Mouse (Mus musculus): ENCODE measurements around the gene Fam135a. TPM values are rescaled to one million over a fixed set of nuclear protein-coding genes. Genes with fewer than 3 reads are reported as not detected.

Fam135a gene
- polyA plus RNA-seq, 2 experiments: 30.3 to 50.8 TPM

- 0 out of 2 replicates have a peak, but pooled peaks cover 4% of the 10 kb centered on the region for H3K36me3 ChIP-seq (ENCODE audit: control insufficient read depth, insufficient read depth, low read length)
- 88% methylated on average over 8 of the region's 8 CpGs for WGBS
- H3K9ac ChIP-seq (ENCODE audit: low read depth, low read length, severe bottlenecking): no peak overlapping the region
- DNase-seq (ENCODE audit: low spot score): no peak
- no peaks in the 10 kb centered on the region for H3K9me3 ChIP-seq (ENCODE audit: control insufficient read depth, low read length)
- no peak overlapping the region for H3K4me3 ChIP-seq (replicated peaks; ENCODE audit: low read length)
- ATAC-seq (ENCODE audit: low FRiP score, low read depth): no peak
- no peak overlapping the region for H3K27ac ChIP-seq (replicated peaks; ENCODE audit: low read depth, low read length)
- H3K4me1 ChIP-seq (ENCODE audit: control insufficient read depth, insufficient read depth, low read length): 0 out of 2 replicates have a peak, but pooled peaks cover 4% of the 10 kb centered on the region
- H3K27me3 ChIP-seq (ENCODE audit: control insufficient read depth, insufficient read depth, low read length): no peaks in the 10 kb centered on the region
- H3K4me2 ChIP-seq (replicated peaks; ENCODE audit: low read depth, low read length, severe bottlenecking): no peak overlapping the region
- no peak for TF ChIP-seq POLR2A (IDR thresholded peaks at IDR 0.05; ENCODE audit: borderline replicate concordance, extremely low read depth, insufficient read depth, insufficient read length)
Measured at GRCm38 (mm10) chr1:24007621-24008020, 92.5 kb downstream of the Fam135a start.

GRCm38 (mm10) chr1:24005070-24005804, 94.9 kb downstream of the Fam135a start, which contains the start of gene Sdhaf4:
TSS of gene Sdhaf4 (minus strand) at chr1:24005656.
- 1% methylated on average over 47 of the region's 47 CpGs for WGBS
- H3K9me3 ChIP-seq (ENCODE audit: control insufficient read depth, low read length): no peaks in the 10 kb centered on the region
- H3K4me2 ChIP-seq (replicated peaks; ENCODE audit: low read depth, low read length, severe bottlenecking): peak within 1 kb of the TSS; percentile 46
- peak; percentile 97 for ATAC-seq (ENCODE audit: low FRiP score, low read depth)
- peak within 1 kb of the TSS; percentile 67 for H3K4me3 ChIP-seq (replicated peaks; ENCODE audit: low read length)
- no peaks in the 10 kb centered on the region for H3K27me3 ChIP-seq (ENCODE audit: control insufficient read depth, insufficient read depth, low read length)
- H3K27ac ChIP-seq (replicated peaks; ENCODE audit: low read depth, low read length): peak within 1 kb of the TSS; percentile 58
- TF ChIP-seq POLR2A (IDR thresholded peaks at IDR 0.05; ENCODE audit: borderline replicate concordance, extremely low read depth, insufficient read depth, insufficient read length): peak; percentile 80; the same call in 1 of the 2 replicates
- DNase-seq (ENCODE audit: low spot score): peak; percentile 92
- peaks cover 9% of the 10 kb centered on the region for H3K36me3 ChIP-seq (ENCODE audit: control insufficient read depth, insufficient read depth, low read length)
- H3K4me1 ChIP-seq (ENCODE audit: control insufficient read depth, insufficient read depth, low read length): 0 out of 2 replicates have a peak, but pooled peaks cover 4% of the 10 kb centered on the region
- peak within 1 kb of the TSS; percentile 80 for H3K9ac ChIP-seq (ENCODE audit: low read depth, low read length, severe bottlenecking)

GRCm38 (mm10) chr1:23999318-23999717, 100.8 kb downstream of the Fam135a start:
- no peak overlapping the region for H3K4me2 ChIP-seq (replicated peaks; ENCODE audit: low read depth, low read length, severe bottlenecking)
- H3K27me3 ChIP-seq (ENCODE audit: control insufficient read depth, insufficient read depth, low read length): no peaks in the 10 kb centered on the region
- 0 out of 2 replicates have a peak, but pooled peaks cover under 1% of the 10 kb centered on the region for H3K4me1 ChIP-seq (ENCODE audit: control insufficient read depth, insufficient read depth, low read length)
- TF ChIP-seq POLR2A (IDR thresholded peaks at IDR 0.05; ENCODE audit: borderline replicate concordance, extremely low read depth, insufficient read depth, insufficient read length): no peak
- H3K9ac ChIP-seq (ENCODE audit: low read depth, low read length, severe bottlenecking): no peak overlapping the region
- ATAC-seq (ENCODE audit: low FRiP score, low read depth) (no peak), DNase-seq (ENCODE audit: low spot score) (no peak)
- H3K9me3 ChIP-seq (ENCODE audit: control insufficient read depth, low read length): no peaks in the 10 kb centered on the region
- H3K4me3 ChIP-seq (replicated peaks; ENCODE audit: low read length): no peak overlapping the region
- H3K36me3 ChIP-seq (ENCODE audit: control insufficient read depth, insufficient read depth, low read length): peaks cover 22% of the 10 kb centered on the region
- no peak overlapping the region for H3K27ac ChIP-seq (replicated peaks; ENCODE audit: low read depth, low read length)
- 93% methylated on average over 5 of the region's 5 CpGs for WGBS

GRCm38 (mm10) chr1:23998866-23999265, 101.3 kb downstream of the Fam135a start:
- Histone ChIP-seq H3K9ac (ENCODE audit: low read depth, low read length, severe bottlenecking) (no peak overlapping the region), H3K27me3 (ENCODE audit: control insufficient read depth, insufficient read depth, low read length) (no peaks in the 10 kb centered on the region), H3K36me3 (ENCODE audit: control insufficient read depth, insufficient read depth, low read length) (peaks cover 22% of the 10 kb centered on the region), H3K4me3 (replicated peaks; ENCODE audit: low read length) (no peak overlapping the region), H3K4me2 (replicated peaks; ENCODE audit: low read depth, low read length, severe bottlenecking) (no peak overlapping the region), H3K4me1 (ENCODE audit: control insufficient read depth, insufficient read depth, low read length) (no peaks in the 10 kb centered on the region), H3K27ac (replicated peaks; ENCODE audit: low read depth, low read length) (no peak overlapping the region), H3K9me3 (ENCODE audit: control insufficient read depth, low read length) (no peaks in the 10 kb centered on the region)
- ATAC-seq (ENCODE audit: low FRiP score, low read depth): no peak
- no peak for DNase-seq (ENCODE audit: low spot score)
- TF ChIP-seq POLR2A (IDR thresholded peaks at IDR 0.05; ENCODE audit: borderline replicate concordance, extremely low read depth, insufficient read depth, insufficient read length): no peak
- 96% methylated on average over 7 of the region's 7 CpGs for WGBS

GRCm38 (mm10) chr1:23998120-23998810, 101.9 kb downstream of the Fam135a start:
- H3K36me3 ChIP-seq (ENCODE audit: control insufficient read depth, insufficient read depth, low read length): peaks cover 22% of the 10 kb centered on the region
- H3K4me1 ChIP-seq (ENCODE audit: control insufficient read depth, insufficient read depth, low read length): no peaks in the 10 kb centered on the region
- H3K4me2 ChIP-seq (replicated peaks; ENCODE audit: low read depth, low read length, severe bottlenecking): no peak overlapping the region
- H3K9me3 ChIP-seq (ENCODE audit: control insufficient read depth, low read length): no peaks in the 10 kb centered on the region
- H3K4me3 ChIP-seq (replicated peaks; ENCODE audit: low read length): no peak overlapping the region
- DNase-seq (ENCODE audit: low spot score) (no peak), ATAC-seq (ENCODE audit: low FRiP score, low read depth) (no peak)
- TF ChIP-seq POLR2A (IDR thresholded peaks at IDR 0.05; ENCODE audit: borderline replicate concordance, extremely low read depth, insufficient read depth, insufficient read length): no peak
- 93% methylated on average over 7 of the region's 7 CpGs for WGBS
- no peak overlapping the region for H3K9ac ChIP-seq (ENCODE audit: low read depth, low read length, severe bottlenecking)
- H3K27me3 ChIP-seq (ENCODE audit: control insufficient read depth, insufficient read depth, low read length): no peaks in the 10 kb centered on the region
- no peak overlapping the region for H3K27ac ChIP-seq (replicated peaks; ENCODE audit: low read depth, low read length)

Measured in limb, embryonic 14.5 days (tissue).